Mouse (Mus musculus) megakaryocyte, embryonic 14.5 days (primary cell): ENCODE results near the gene Mus81.

ENCODE experiments used
- FLI1 ChIP-seq: IDR thresholded peaks from 2 replicates; pipeline ENCODE4 v1.6.1; 2012; ENCODE audit warnings: low read length, inconsistent platforms, mixed read lengths
- GATA1 ChIP-seq: IDR thresholded peaks from 3 replicates; pipeline ENCODE4 v1.6.1; 2012; ENCODE audit warnings: mixed read lengths, low read length, inconsistent platforms, borderline replicate concordance

DNA sequence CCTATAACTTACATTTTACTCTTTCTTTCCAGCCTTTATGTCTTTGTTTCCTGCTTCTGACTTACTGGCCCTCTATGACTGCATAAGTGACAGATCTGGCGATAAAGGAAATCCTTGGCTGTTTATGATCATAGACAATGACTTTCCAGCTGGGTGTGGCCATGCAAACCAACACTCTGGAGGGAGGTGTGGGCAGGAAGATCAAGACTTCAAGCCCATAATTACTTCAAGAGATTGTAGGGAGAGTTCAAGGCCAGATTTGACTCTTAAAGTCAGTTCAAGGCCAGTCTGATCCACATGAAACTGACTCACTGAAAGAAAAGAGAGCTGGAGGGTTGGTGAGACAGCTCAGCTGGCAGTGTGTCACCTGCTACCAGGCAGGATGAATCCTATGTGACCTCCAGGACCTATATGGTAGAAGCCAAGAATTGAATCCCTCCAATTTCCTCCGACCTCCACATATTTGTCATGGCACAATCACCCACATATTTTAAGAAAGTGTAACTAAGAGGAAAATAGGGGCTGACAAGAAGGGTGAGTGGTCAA is 12.2 kb upstream of the Mus81 start:
- TF ChIP-seq GATA1 (no peak), FLI1 (no peak)
